Mouse (Mus musculus) lung, postnatal 36 days (tissue): ENCODE results near the gene Ptprk.

Experiments
- DNase-seq: peaks from one replicate; pipeline ENCODE4 v3.0.0; 2022; ENCODE audit warnings: mixed read lengths

Gene Ptprk

GRCm38 (mm10) chr10:28191440-28191839 is 116.8 kb downstream of the Ptprk start:
- DNase-seq: no peak

- DNase-seq: no peak
These were observed 119.0 kb downstream of the Ptprk start for GRCm38 (mm10) chr10:28193630-28194029.

GRCm38 (mm10) chr10:28200609-28201008 is 126.0 kb downstream of the Ptprk start:
- DNase-seq: no peak

DNA sequence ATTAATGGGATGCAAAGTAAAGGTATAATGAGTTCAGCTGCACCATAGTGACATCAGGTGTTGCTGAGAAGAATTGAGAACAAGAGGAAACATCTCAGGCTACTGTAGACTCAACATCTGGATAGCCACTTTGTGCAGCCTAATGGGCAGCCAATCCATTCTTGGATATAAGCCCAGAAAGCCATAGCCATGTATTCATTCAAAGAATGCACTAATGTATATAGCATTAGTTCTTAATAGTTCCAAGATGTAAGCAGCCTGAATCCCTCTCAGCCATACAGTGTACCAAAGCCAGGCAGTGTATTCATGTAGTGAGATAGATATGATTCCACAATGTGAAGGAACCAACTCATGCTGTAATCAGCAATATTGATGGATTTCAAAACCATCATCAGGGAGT is 134.8 kb downstream of the Ptprk start:
- no peak for DNase-seq

- DNase-seq: no peak
These were observed 137.5 kb downstream of the Ptprk start for GRCm38 (mm10) chr10:28212083-28212482.

GRCm38 (mm10) chr10:28215153-28215552 is 140.5 kb downstream of the Ptprk start:
- no peak for DNase-seq

- DNase-seq: no peak
These were observed 149.0 kb downstream of the Ptprk start for GRCm38 (mm10) chr10:28223602-28224001.

- no peak for DNase-seq
These were observed 149.8 kb downstream of the Ptprk start for GRCm38 (mm10) chr10:28224376-28224775.

DNA sequence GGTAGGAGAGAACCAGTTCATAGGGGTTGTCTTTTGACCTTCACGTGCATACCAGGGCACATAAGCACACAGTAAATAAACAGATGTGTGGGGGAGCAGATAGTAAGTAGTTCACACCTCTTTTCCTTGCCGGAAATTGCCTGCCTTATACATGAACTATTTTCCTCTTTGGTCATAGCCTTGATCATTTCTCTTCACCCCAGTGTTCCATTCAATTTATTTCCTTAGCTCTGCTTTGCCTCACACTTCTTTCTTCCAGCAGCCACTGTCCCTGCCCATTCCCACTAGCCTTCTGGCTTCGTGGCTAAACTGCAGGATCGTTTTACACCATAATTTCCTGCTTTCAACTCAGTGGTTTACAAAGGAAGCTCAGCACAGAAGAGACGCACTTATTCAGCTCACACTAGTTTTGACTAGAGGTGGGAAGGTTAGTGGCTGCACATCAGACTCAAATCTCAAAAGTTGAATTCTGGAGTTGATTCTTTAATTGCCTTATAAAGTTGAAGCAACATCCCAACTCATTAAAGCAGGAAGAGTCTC is 151.0 kb downstream of the Ptprk start:
- no peak for DNase-seq

GRCm38 (mm10) chr10:28227732-28228131 is 153.1 kb downstream of the Ptprk start:
- DNase-seq: peak; percentile 65

DNA sequence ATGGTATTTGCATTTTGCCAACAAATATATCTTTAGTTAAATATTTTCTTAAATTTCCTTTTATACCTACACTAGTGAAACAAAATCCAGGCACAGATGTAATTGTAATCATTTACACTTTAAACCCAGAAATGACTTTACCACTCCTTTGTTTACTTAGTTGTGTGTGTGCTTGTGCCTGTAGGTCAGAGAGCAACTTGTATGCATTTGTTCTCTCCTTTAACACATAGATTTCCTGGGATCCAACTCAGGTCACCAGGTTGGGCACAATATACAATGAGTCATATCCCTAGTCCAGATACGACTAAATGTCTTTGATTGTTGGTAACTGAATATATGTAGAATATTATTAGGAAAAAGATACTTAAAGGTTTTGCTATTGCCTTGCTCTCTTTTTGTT is 153.6 kb downstream of the Ptprk start:
- no peak for DNase-seq

DNA sequence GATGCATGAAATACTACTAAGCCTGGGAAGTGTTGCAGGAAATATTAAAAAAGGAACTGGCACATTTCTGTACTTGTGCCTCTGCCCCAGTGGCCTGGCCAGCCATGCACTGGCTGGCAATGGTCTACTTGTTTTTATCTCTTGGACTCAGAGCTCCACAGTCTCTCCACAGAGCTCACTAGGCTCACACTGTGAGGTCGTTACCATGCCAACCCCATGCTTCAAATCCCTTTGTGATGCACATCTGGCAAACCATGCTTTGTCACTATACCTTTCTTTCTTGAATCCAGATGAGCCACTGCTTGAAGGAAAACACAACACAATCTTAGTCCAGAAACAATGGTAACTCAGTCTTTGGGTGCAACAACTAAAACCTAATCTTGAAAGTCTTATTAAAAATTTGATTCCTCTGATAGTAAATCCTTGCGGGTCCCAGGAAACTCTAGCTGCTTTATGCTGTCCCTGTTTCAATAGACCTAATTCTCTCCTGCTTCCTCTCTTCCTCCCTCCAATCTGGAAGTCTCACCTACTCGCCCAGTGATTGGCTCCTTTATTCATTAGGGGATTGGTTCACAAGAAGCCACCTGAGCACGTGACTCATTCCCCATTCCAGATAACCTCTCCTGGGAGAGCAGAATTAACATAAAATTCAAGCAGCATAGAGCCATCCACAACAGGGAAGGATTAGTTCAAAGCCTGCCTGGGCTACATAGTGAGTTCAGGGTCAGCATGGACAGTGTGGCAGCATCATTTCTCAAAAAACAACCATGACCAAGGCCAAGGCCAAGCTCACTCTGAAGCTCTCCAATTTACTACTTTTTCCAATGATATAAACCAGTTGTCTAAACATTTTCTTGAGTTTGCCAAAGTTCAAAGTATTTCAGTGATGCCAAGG is 157.9 kb downstream of the Ptprk start:
- no peak for DNase-seq

GRCm38 (mm10) chr10:28249047-28249446 is 174.4 kb downstream of the Ptprk start:
- no peak for DNase-seq

GRCm38 (mm10) chr10:28251385-28251784 is 176.8 kb downstream of the Ptprk start:
- no peak for DNase-seq

- no peak for DNase-seq
These were observed 186.0 kb downstream of the Ptprk start for GRCm38 (mm10) chr10:28260651-28261050.

- DNase-seq: no peak
These were observed 187.5 kb downstream of the Ptprk start for GRCm38 (mm10) chr10:28262159-28262558.

GRCm38 (mm10) chr10:28263546-28263945 is 188.9 kb downstream of the Ptprk start:
- DNase-seq: no peak

DNA sequence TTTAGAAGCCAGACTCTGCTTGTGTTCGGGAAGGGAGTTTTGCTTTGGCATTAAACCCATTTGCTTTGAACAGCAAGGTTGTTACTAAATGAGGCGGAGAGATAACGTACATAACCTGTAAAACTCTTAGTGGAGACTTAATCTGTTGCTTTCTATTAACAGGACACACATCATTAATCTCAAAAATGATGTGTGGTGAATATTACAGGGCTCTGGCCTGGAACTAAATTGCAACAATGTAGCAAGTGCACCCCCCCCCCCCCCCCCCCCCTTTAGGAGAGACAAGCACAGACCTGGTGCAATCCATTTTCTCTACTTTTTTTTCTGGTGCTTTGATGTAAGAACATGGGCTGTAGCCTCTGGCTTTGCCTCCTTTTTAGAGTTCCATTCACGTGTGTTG is 195.7 kb downstream of the Ptprk start:
- DNase-seq: no peak

- DNase-seq: no peak
These were observed 197.3 kb downstream of the Ptprk start for GRCm38 (mm10) chr10:28271729-28272606.

DNA sequence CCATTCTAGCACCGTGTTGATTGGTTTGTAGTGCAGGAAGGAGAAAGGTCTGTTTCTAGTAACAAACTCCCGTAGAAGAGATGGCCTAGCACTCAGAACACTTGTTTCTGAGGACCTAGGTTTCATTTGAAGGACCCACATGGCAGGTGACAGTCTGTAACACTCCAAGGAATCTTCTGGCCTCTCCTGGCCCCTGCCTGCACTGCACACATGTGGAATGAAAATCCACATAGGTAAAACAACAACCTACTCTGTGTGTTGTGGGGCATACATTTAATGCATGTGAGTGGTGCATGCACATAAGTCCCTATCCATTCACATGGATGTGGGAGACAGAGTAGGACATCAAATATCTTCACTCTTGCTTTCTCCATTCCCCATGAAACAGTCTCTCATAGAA is 204.1 kb downstream of the Ptprk start:
- peak; percentile 15 for DNase-seq

DNA sequence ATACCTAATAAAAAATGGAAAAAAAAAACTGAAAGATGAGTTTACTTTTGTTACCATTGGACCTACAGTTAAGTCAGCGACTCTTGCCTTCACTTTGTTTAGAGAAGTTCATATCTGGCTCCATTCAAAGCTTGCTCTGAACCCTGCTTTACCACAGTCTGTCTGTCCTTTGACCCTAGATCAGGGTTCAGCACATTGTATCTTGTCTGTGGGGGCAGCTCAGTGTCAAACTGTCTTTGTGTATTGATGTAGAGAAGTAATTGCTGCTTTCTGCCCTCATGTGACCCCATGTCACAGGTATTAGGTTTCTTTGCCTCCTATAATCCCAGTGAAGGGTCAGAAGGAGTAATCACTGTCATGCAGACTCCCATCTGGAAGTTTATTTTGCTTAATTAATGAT is 222.9 kb downstream of the Ptprk start:
- DNase-seq: no peak

DNA sequence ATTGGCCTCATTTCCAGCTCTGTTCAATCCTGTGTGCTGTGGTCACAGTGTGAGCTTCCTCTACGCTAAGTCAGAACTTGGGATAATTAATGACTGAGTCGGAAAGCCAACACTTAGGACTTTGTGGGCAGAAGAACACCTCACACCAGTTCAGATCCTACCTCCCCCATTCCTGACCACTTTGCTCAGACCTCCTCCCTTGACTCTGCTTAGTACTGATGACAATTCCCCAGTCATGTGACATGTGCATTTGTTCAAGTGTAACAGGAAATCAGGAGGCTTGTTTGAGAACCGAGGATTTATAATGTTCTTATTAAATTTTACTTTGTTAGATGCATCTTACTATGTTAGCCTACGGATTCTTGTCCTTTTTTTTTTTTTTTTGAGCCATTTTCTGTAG is 224.6 kb downstream of the Ptprk start:
- no peak for DNase-seq

GRCm38 (mm10) chr10:28303856-28304255 is 229.2 kb downstream of the Ptprk start:
- no peak for DNase-seq
